Mouse (Mus musculus): ENCODE measurements around the gene Rgl3. TPM values are rescaled to one million over a fixed set of nuclear protein-coding genes. Genes with fewer than 3 reads are reported as not detected.

Rgl3 gene
- polyA plus RNA-seq, 1 experiment = 7.0 TPM

- peak overlapping the region; percentile 53 for H3ac ChIP-seq (ENCODE audit: control insufficient read depth, insufficient read length, low read depth)
- H3K79me2 ChIP-seq (ENCODE audit: control insufficient read depth, insufficient read depth) = peaks cover 16% of the 10 kb centered on the region
- H3K79me3 ChIP-seq (ENCODE audit: low read depth) = peaks cover 2% of the 10 kb centered on the region
- H3K27me3 ChIP-seq (ENCODE audit: control insufficient read depth, insufficient read depth, insufficient read length) = no peaks in the 10 kb centered on the region
- TF ChIP-seq MYOG (IDR thresholded peaks at IDR 0.05; ENCODE audit: control insufficient read depth, extremely low read depth, insufficient read length) (no peak), FOSL1 (IDR thresholded peaks at IDR 0.05; ENCODE audit: insufficient read depth, low read length, poor library complexity, severe bottlenecking) (no peak), USF1 (IDR thresholded peaks at IDR 0.05; ENCODE audit: low read depth) (no peak), CTCF (IDR thresholded peaks at IDR 0.05; ENCODE audit: control insufficient read depth, insufficient read depth, insufficient read length) (no peak), MAX (IDR thresholded peaks at IDR 0.05) (no peak), MYOD1 (IDR thresholded peaks at IDR 0.05; ENCODE audit: control insufficient read depth, insufficient read length, low read depth) (no peak), CEBPB (IDR thresholded peaks at IDR 0.05; ENCODE audit: low read depth) (no peak)
- peak overlapping the region; percentile 42 for H3K4me3 ChIP-seq (ENCODE audit: insufficient read depth, poor library complexity, severe bottlenecking)
- H3K36me3 ChIP-seq (ENCODE audit: control insufficient read depth, insufficient read depth) = no peaks in the 10 kb centered on the region
These were observed 62.5 kb downstream of the Rgl3 start for GRCm38 (mm10) chr9:21926784-21927183.

- peaks cover 2% of the 10 kb centered on the region for H3K79me3 ChIP-seq (ENCODE audit: low read depth)
- H3K27me3 ChIP-seq (ENCODE audit: control insufficient read depth, insufficient read depth, insufficient read length) = no peaks in the 10 kb centered on the region
- no peak overlapping the region for H3ac ChIP-seq (ENCODE audit: control insufficient read depth, insufficient read length, low read depth)
- peaks cover 16% of the 10 kb centered on the region for H3K79me2 ChIP-seq (ENCODE audit: control insufficient read depth, insufficient read depth)
- H3K36me3 ChIP-seq (ENCODE audit: control insufficient read depth, insufficient read depth) = no peaks in the 10 kb centered on the region
- peak overlapping the region; percentile 42 for H3K4me3 ChIP-seq (ENCODE audit: insufficient read depth, poor library complexity, severe bottlenecking)
- TF ChIP-seq CTCF (IDR thresholded peaks at IDR 0.05; ENCODE audit: control insufficient read depth, insufficient read depth, insufficient read length) (no peak), MYOD1 (IDR thresholded peaks at IDR 0.05; ENCODE audit: control insufficient read depth, insufficient read length, low read depth) (no peak), MYOG (IDR thresholded peaks at IDR 0.05; ENCODE audit: control insufficient read depth, extremely low read depth, insufficient read length) (no peak), USF1 (IDR thresholded peaks at IDR 0.05; ENCODE audit: low read depth) (no peak), MAX (IDR thresholded peaks at IDR 0.05) (no peak), FOSL1 (IDR thresholded peaks at IDR 0.05; ENCODE audit: insufficient read depth, low read length, poor library complexity, severe bottlenecking) (no peak), CEBPB (IDR thresholded peaks at IDR 0.05; ENCODE audit: low read depth) (no peak)
These were observed 63.1 kb downstream of the Rgl3 start for GRCm38 (mm10) chr9:21926155-21926554.

- TF ChIP-seq MAX (IDR thresholded peaks at IDR 0.05) (no peak), FOSL1 (IDR thresholded peaks at IDR 0.05; ENCODE audit: insufficient read depth, low read length, poor library complexity, severe bottlenecking) (no peak), CEBPB (IDR thresholded peaks at IDR 0.05; ENCODE audit: low read depth) (no peak), USF1 (IDR thresholded peaks at IDR 0.05; ENCODE audit: low read depth) (no peak), MYOG (IDR thresholded peaks at IDR 0.05; ENCODE audit: control insufficient read depth, extremely low read depth, insufficient read length) (no peak), CTCF (IDR thresholded peaks at IDR 0.05; ENCODE audit: control insufficient read depth, insufficient read depth, insufficient read length) (no peak), MYOD1 (IDR thresholded peaks at IDR 0.05; ENCODE audit: control insufficient read depth, insufficient read length, low read depth) (no peak)
- Histone ChIP-seq H3K27me3 (ENCODE audit: control insufficient read depth, insufficient read depth, insufficient read length) (no peaks in the 10 kb centered on the region), H3ac (ENCODE audit: control insufficient read depth, insufficient read length, low read depth) (no peak overlapping the region), H3K4me3 (ENCODE audit: insufficient read depth, poor library complexity, severe bottlenecking) (no peak overlapping the region), H3K79me2 (ENCODE audit: control insufficient read depth, insufficient read depth) (peaks cover 16% of the 10 kb centered on the region), H3K36me3 (ENCODE audit: control insufficient read depth, insufficient read depth) (no peaks in the 10 kb centered on the region), H3K79me3 (ENCODE audit: low read depth) (peaks cover 2% of the 10 kb centered on the region)
These were observed 63.7 kb downstream of the Rgl3 start for GRCm38 (mm10) chr9:21925506-21925905.

- Histone ChIP-seq H3K36me3 (ENCODE audit: control insufficient read depth, insufficient read depth) (no peaks in the 10 kb centered on the region), H3K4me3 (ENCODE audit: insufficient read depth, poor library complexity, severe bottlenecking) (no peak overlapping the region), H3K27me3 (ENCODE audit: control insufficient read depth, insufficient read depth, insufficient read length) (no peaks in the 10 kb centered on the region), H3K79me3 (ENCODE audit: low read depth) (peaks cover 2% of the 10 kb centered on the region), H3K79me2 (ENCODE audit: control insufficient read depth, insufficient read depth) (peaks cover 16% of the 10 kb centered on the region), H3ac (ENCODE audit: control insufficient read depth, insufficient read length, low read depth) (no peak overlapping the region)
- TF ChIP-seq USF1 (IDR thresholded peaks at IDR 0.05; ENCODE audit: low read depth) = no peak
- no peak for TF ChIP-seq CEBPB (IDR thresholded peaks at IDR 0.05; ENCODE audit: low read depth)
- no peak for TF ChIP-seq CTCF (IDR thresholded peaks at IDR 0.05; ENCODE audit: control insufficient read depth, insufficient read depth, insufficient read length)
- no peak for TF ChIP-seq MAX (IDR thresholded peaks at IDR 0.05)
- no peak for TF ChIP-seq FOSL1 (IDR thresholded peaks at IDR 0.05; ENCODE audit: insufficient read depth, low read length, poor library complexity, severe bottlenecking)
- TF ChIP-seq MYOD1 (IDR thresholded peaks at IDR 0.05; ENCODE audit: control insufficient read depth, insufficient read length, low read depth) = no peak
These were observed 64.2 kb downstream of the Rgl3 start for GRCm38 (mm10) chr9:21925034-21925433.

GRCm38 (mm10) chr9:21924099-21924493 lies 65.2 kb downstream of the Rgl3 start:
- H3K79me2 ChIP-seq (ENCODE audit: control insufficient read depth, insufficient read depth) = peaks cover 16% of the 10 kb centered on the region
- H3K36me3 ChIP-seq (ENCODE audit: control insufficient read depth, insufficient read depth) = no peaks in the 10 kb centered on the region
- H3ac ChIP-seq (ENCODE audit: control insufficient read depth, insufficient read length, low read depth) = no peak overlapping the region
- H3K4me3 ChIP-seq (ENCODE audit: insufficient read depth, poor library complexity, severe bottlenecking) = no peak overlapping the region
- TF ChIP-seq FOSL1 (IDR thresholded peaks at IDR 0.05; ENCODE audit: insufficient read depth, low read length, poor library complexity, severe bottlenecking) (peak; percentile 9), CEBPB (IDR thresholded peaks at IDR 0.05; ENCODE audit: low read depth) (peak; percentile 72), MAX (IDR thresholded peaks at IDR 0.05) (no peak)
- H3K79me3 ChIP-seq (ENCODE audit: low read depth) = peaks cover 2% of the 10 kb centered on the region
- no peaks in the 10 kb centered on the region for H3K27me3 ChIP-seq (ENCODE audit: control insufficient read depth, insufficient read depth, insufficient read length)

- Histone ChIP-seq H3K79me3 (ENCODE audit: low read depth) (peaks cover 2% of the 10 kb centered on the region), H3K27me3 (ENCODE audit: control insufficient read depth, insufficient read depth, insufficient read length) (no peaks in the 10 kb centered on the region), H3K4me3 (ENCODE audit: insufficient read depth, poor library complexity, severe bottlenecking) (no peak overlapping the region), H3ac (ENCODE audit: control insufficient read depth, insufficient read length, low read depth) (no peak overlapping the region), H3K36me3 (ENCODE audit: control insufficient read depth, insufficient read depth) (no peaks in the 10 kb centered on the region), H3K79me2 (ENCODE audit: control insufficient read depth, insufficient read depth) (peaks cover 16% of the 10 kb centered on the region)
- no peak for TF ChIP-seq FOSL1 (IDR thresholded peaks at IDR 0.05; ENCODE audit: insufficient read depth, low read length, poor library complexity, severe bottlenecking)
These were observed 65.7 kb downstream of the Rgl3 start for GRCm38 (mm10) chr9:21923490-21924098.

Measured in C2C12 (cell line).